Mouse (Mus musculus) testis, postnatal 14 days (tissue): ENCODE measurements around the gene Fggy.

Experiments used
- DNase-seq: peaks from one replicate; pipeline ENCODE4 v3.0.0; 2021; ENCODE audit warnings: low spot score

Gene Fggy

DNA sequence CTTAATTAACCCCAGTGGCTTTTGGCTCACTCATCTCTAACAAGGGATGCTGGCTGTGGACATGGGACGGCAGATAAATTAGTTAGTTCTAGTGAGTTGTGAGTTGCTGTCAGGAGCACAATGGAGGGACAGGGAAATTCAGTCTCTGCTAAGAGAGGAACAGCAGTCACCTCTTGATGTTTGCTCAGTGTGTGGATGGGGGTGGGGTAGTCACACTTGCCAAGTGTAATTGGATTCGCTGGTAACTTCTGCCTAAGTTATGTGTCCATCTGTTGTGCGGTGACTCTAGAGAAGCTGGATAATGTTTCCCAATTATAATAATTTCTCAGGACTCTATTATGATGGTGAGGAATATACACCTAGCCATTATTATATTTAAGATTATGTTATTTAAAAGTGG lies 107.0 kb downstream of the Fggy start:
- no peak for DNase-seq

DNA sequence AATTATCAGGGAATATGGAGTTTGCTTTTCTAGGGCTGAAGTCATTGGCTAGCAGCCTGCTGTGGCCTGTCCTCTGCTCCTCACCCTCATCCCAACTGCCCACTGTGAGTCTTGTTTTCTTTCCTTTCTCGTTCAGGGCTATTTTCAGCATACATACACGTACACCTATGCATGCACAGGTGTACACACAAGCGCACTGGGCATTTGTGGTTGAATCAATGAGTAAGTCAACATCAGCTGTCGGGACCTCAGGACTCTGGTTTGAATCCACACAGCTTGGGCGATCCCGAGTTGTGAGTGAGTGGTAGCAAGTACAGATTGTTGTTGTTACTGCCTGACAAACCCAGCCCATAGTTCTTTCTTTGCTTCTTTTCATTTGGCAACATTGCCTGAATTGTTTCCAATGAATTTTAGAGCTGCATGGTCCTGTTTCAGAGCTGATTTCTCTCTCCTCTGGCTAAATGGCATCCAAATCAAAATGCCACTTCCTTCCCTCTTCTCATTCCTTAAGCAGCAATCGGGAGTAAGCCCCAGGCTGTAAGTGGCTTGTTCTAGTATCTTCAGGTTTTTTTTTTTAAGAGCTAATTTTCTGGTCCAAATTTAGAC lies 109.1 kb downstream of the Fggy start:
- DNase-seq = no peak

DNA sequence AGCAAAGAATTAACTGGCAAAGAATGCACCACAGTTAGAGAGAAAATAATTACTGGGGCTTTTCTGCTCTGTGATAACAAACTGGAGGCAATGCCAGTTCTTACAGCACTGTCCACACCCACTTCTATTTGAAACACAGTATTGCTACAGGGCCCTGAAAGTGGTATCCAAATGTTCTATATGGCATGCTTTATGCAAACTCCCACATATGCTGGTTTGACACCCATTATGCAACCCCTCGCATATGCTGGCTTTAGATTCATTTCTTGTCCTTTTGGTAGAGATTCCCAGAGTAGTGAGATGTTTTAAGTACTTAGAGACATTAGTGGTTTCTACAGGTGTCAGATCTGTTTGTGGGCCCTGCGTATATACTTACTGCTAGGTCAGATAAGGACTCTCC lies 109.6 kb downstream of the Fggy start:
- DNase-seq = no peak

DNA sequence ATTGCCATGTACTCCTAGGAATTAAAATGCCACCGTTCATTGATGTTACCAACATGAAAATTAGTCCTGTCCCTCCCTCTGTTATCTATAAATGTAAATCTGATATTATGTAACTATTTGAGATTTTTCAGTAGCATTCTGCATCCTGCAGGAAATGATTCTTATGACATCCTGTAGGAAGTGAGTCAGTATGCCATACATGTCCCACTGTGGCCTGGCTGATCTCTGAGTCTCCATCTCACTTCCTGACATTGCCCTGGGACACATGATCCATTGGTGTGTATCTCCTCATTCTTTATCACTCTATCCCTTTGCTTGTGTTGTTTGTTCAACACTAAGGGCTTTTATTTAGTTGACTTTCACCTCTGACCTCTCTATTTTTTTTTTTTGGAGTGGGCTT lies 110.3 kb downstream of the Fggy start:
- DNase-seq = no peak

DNA sequence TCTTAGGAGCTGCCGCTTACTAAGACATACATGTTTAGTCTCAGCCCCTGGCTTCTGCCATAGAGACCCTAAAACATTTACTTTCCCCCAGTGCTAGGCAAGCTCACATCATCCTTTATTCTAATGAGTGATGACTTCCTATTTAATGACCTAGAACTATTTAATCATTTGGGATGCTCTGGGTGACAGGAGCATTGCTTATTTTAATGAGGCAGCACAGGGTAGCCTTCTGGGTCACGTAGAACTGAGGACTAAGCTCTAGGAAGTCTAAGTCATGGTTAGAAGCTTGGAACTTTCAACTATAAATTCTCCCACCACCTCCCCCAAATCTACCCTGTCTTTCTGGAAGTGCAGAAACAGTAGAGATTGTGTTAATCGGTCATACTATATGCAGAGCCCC lies 111.2 kb downstream of the Fggy start:
- DNase-seq = no peak

DNA sequence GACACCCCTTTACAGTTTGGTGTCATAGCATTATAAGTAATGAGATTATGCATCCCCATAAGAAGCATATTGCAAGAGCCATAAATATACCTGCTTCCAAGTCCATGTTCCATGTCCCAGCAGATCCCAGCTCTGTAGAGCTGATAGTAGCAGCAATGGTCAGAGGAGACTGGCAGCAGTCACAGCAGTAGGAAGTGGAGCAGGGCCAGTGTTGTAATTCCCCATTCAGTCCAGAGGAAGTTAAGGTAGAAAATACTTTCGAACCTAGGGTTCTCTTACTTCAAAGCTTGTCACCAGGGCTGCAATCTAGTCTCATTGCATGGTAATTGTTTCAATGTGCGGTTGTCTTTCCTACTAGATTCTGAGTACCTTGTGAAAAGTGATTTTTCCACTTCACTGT lies 112.0 kb downstream of the Fggy start:
- DNase-seq = no peak

DNA sequence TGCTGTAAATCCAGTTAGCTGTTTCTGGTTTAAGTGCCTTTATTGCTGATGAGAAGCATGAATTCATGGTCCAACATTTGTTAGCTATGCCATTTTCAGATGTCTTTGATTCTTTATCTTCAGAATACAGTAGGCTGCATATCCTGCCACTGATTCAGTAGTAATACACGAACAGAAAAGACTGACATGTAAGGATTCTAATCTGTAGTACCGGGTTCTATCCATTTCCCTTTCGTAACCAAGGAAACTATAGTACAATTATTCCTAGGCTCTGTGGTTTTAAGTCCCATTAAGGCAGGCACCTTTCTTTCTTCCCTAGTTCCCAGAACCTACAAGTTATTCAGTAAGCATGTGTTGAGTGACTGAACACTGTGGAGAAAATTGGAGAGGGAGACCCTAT lies 113.3 kb downstream of the Fggy start:
- no peak for DNase-seq

DNA sequence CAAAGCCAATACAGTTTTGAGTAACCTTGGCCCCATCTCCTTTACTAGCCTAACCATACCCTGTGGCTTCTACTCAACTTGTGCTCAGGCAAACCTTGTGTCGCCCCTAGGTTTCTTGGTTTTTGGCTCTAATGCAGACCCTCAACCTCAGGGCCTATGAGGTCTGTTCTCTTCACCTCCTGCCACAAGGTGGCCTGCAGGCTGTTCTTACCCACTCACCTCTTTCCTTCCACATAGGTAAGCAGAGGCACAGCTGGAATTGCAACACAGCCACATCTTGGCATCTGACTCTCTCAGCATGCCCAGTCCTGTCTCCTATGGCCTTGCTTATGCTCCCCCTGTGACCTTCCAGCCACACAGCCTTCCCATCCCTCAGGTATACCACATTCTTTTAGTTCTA lies 114.7 kb downstream of the Fggy start:
- DNase-seq = no peak

DNA sequence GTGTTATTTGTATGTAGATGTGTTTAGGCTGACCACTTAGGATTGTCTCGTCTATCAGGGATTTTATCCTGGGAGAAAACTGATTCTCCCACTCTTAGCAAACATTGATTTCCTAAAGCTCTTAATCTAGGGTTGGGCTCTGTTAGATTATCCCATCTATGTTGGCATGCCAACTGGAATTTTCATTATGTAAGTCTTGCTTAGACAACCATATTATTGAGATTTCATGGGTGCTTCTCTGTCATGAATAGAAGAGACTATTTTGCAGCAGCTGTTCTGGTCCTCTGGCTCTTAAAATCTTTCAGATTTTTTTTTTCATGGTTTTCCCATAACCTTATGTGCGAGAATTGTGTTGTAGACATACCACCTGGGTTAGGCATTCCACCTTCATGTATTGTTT lies 119.1 kb downstream of the Fggy start:
- no peak for DNase-seq

DNA sequence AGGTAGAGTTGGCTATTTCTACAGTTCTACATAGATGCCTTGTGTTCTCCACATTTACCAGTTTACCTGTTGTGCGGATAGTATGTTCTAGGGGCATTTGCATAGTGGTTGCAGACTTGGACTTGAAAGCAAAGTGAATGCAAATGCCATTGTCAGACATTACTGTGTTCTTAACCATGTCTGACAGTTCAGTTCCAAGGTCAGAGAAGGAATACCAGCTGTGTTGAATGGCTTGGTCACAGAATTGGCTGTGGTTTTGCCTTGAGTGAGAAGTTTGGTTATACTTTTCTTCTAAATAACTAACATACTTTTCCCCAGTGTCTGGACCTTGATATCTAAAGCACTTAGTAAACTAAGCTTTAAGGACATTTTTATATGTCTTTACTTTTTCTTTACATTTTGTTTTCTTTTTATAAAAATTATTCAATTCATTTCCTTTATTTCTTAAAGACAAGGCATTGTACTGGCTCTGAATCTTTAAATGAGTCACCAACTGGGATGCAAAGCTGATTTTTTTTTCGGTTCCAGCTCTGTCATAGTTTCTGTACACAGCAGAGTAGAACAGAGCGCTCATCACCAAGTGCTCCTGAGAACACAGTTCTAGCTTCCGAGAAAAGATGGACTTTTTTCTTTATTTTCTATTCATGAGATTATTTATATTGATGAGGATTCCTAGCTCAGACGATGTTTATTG lies 123.6 kb downstream of the Fggy start:
- DNase-seq = no peak

DNA sequence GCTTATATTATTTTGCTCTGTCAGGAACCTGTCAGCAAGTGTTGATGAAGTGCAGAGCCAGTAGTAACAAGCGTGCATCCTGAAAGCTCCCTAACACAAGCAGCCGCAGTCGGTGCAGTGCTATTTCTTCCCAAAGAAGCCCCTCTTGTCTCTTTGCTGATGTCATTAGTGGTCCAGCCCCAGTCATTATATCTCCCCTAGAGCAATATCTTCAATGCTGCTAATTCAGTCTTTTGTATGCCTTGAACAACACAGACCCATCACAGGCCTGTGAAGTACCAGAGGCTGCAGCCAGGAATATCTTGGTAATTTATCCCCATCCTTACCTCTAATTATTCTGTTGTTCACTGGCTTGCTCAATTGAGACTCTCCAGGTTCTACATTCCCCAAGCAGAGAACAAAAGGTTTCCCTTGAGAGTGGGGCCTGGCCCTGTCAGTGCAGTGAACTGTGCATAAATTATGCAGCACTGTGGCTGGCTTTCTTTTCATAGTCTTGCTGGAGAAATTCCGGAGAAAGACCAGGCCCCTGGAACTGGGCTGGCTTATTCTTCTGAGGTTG lies 127.3 kb downstream of the Fggy start:
- DNase-seq = no peak

DNA sequence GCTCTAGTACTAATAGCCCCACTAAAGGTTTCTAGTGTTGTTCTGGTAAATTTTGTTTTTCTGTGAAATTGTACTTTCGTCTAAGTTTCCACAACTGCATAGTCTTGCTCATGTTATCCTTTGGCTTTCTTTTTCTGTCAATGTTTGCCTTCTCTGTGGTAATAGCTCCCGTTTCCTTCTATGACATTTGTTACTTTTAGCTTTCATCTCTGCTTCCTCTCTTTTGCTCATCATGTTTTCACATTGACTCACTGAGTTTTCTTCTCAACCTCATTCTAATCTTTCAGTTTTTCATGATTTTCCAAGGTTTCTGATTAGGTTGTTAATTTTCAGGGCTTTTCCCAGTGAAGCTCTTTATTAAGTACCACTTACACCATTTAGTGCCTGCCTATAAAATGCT lies 129.5 kb downstream of the Fggy start:
- DNase-seq = no peak

DNA sequence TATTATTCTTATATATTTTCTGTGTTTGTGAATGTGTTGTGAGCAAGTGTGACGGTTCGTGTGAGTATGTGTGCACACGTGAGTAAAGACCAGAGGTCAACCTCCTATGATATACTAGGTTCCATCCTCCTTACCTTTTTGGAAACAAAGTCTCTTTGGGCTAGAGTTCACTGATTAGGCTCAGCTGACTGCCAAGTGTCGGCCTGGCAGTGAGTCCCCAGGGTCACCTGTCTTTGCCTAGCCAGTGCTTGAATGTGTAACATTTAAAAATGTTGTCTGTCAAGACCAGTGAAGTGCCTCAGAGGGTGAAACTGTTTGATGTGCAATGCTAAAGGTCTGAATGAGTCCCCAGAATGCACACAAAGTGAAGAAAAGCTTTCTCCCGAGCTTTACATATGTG lies 130.0 kb downstream of the Fggy start:
- no peak for DNase-seq

DNA sequence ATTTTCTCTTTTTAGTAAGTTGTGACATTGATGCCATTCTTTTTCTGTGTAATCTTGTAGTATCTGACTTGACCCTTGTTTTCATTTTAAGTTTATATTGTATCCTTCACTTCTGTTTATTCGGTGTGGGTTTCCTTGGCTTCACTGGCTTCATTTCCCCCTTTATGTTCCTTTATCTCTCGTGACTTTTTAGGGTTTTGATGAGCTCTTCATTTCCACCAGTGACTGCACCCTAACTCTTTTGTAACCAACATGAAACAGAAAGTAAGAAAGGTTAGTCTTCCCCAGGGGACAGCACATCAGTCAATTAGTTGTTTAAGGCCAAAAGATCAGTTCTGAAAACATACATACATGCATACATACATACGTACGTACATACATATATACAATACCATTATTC lies 130.9 kb downstream of the Fggy start:
- no peak for DNase-seq

DNA sequence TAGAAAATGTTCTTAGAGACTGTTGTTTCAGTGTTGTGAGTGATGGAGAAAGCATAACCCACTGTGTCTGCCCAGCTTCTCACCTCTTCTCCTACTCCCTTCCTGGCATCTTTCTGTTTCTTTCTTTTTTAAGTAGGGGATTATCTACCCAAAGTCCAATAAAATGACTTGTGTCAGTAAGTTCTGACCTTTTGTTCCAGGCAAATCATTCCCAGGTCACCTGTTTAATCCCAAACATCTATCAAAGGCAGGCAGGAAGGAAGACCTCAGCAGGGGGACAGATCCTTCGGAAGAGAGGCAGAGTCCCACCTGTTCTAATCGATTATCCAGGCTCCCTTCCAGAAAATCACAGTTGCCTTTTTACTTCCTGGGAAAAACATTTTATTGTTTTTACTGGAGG lies 143.1 kb downstream of the Fggy start:
- no peak for DNase-seq

DNA sequence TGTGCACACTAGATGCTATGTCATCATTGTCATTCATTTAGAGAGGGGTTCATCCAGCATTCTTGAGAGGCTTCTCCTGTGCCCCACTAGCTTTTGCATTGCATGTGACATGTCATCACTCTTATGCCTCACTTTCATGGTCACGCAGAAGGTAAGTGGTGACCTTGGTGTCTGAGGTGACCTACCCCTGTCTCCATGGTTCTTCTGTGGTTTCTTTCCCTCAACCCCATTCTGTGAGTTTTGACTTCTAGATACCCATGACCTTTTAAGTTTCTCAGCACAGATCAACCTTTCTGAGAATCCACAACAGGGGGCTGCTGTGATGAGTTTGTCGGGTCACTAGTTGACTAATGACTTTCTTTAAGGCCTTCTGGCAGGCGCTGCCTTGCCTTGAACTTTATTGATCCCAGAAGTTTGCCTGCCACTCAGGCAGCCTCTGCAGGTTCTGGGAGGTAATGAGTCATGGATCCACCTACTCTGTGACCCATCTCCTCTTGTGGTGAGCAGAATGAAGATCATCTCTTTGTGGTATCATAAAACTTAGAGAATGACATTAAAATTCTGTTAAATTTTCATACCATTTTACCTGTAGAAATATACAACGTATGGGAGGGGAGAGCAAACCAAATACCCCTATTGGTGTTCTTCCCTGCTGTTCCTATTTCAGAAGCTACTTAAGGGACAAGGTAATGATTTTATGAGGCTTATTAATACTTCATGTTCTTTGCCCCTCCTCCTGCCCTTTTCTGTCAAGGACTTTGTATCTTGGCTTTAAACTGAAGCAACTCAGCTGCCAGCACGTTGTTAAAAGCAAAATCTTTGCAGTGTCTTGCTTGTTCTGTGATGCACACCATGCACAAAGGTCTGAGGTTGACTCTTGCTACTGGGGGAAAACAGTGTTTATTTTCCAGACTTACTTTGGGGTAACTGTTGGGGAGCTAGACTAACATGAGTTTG lies 150.9 kb downstream of the Fggy start:
- DNase-seq = no peak

DNA sequence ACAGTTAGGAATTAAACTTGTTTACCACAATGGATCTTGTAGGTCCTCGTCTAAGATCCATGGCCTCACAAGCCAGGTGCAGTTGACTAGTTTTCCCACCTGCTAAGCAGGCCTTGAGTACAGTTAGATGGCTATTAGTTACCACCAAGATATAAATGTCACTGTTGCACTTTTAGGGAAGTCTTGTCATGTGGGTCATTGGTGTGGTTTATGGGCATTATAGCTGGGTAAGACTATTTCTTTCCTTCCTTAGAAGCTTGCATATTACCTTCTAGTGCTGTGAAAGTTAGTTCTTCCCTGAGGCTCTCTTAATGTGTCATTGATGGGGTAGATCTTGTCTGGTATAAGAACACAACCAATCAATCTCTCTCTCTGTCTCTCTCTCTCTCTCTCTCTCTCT lies 152.4 kb downstream of the Fggy start:
- DNase-seq = no peak

DNA sequence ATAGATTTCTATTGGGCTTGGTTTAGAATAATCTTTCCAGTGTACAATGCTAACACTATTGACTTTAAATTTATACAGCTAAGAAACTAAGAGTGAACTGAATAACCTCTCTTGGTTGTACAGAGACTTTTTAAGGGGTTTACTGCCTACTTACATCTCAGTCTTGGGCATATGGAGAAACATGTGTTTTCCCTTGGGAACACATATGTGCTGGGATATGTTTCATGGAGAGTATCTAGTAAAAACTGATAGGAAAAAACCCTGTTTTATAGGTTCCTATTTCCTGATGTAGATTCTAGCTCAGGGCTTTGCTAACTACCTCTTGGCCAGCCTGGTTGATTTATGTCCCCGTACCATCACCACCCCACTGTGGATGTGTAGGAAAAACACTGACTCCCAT lies 155.5 kb downstream of the Fggy start:
- no peak for DNase-seq

DNA sequence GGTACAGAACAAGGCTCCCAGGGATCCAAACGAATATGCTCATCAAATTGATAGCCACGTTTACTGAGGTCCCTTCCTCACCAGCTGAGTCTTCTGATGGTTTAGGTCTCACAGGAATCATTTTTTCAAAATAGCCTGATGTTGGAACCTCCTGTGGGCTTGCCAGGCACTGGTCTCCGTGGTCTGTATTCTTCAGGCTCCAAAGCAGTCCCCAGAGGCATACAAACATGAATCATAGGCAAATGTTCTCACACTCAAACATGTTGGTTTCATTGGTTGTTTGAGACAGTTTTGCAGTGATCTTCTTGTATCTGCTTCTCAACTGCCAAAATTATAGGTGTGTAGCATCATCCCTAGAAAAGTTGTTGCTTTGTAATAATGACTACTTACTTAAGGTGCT lies 156.0 kb downstream of the Fggy start:
- no peak for DNase-seq

DNA sequence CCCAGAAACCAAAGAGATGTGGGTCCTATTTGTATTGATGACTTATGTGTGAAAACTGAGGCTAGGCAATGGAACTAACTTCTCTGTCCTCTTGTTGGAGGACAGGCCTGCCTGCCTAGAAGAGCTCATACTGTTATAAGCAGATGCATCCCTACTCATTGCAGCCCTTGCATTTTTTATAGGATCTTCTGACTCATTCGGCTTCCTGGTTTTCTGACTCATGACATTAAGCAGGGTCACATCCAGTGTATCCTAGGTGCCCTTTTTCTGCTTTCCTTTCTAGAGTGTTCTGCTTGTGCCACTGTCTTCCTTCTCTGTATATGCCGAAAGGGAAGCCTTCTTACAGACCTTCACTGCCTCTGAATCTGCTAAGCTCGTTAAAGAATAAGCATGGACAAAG lies 158.8 kb downstream of the Fggy start:
- no peak for DNase-seq

DNA sequence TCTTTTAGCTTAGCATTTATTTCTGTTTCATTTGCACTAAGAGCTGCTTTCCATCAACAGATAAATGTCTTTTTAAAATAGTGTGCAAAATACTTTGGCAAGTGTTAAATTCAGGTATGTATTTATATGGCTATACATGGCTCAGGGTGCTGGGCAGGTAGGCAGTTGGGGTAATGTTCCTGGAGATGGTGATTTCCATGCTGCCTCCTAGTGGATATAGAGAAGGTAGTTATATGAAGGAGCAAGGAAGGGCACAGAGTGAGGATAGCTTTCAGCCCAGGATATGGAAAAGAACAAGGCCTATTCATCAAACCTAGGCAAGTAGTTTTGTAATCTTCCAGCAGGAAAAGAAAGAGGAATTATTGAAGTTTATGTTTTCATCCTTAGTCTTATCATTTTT lies 166.3 kb downstream of the Fggy start:
- no peak for DNase-seq

DNA sequence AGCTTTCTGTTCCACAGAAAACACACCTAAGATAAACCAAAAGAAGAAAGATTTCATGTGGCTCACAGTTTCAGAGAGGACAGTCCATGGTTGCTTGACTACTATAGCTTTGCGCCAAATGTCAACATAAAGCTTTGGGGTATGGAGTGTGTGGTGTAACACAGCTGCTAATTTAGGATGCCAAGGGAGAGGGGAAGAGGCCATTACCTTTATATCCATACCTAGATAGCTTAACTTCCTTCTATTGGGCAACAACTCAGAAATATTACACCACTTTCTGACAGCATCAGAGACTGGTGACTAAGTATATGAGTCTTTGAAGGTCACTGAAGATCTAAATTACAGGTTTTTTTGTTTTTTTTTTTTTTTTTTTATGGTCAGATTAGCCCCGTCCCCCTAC lies 169.1 kb downstream of the Fggy start:
- no peak for DNase-seq
